Mouse (Mus musculus) kidney, adult 8-10 months (tissue): Measurements from ENCODE around the gene Cpvl.

Experiments used
- DNase-seq, 2 experiments: peaks; one replicate each; pipeline ENCODE4 v3.0.0; 2022

Gene Cpvl

DNA sequence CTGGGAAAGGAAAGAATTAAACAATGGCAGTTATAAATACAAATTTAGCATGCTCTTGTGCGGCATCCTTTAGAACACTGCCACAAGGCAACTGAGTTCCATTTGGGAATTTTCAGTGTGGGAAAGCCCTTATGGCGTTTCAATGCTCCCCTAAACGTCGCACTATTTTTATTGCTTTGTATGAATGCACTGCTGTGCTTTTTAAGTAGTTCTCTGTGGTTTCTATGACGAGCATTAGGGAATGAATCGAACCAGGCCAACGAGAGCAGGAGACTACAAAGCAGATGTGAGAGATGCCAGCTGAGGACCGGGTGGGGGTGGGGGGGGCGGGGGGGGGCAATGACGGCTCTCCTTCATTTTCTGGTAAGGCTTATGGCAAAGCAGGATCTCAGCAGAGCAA, 96.8 kb downstream of the Cpvl start:
- DNase-seq, result no peak

DNA sequence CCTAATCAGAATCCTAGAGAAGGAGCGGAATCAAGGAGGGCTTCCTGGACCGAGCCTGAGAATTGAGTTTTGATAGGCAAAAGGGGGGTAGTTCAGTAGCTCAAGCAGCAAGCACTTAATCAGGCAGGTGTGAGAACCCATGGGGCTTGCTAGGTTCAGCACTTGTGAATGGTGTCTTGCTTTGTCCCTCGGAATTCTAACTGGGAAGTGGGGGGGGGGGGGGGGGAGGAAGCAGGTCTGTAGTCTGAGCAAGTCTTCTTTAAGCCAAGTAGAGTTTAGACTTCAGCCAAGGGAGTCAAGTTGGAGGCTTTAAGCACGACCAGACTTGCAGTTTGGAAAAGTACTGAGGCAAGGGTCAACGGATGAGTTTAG, 97.2 kb downstream of the Cpvl start:
- no peak for DNase-seq

DNA sequence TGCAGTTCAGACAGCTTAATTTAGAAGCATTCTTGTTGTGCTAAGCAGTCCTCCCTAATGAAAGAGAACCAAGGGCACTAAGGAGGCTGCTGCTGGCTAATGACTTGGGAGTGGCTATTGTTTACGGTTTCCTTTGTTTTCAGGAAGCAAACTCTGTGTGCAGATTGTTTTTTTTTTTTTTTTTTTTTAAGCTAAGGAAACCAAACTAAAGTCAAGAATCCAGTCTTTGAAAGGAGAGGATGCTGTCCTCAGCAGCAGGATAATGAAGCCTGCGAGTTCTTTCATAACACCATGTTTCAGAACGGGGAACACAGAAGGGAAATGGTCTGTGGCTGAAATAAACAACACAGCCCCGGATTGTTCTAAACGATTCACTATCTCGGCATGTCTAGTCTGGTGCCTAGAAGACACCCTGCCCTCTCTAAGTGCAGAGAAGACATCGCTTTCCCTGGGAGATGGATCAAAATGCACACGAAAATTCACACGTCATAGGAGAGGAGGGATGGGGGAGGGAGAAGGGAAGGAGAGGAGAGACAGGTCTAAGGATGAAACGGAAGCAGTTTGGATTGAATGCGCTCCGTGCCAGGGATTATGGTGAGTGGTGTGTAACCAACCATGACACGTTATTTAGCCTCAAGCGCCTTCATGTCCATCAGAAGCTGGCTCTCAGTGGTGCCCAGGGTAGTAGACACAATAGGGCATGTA, 97.8 kb downstream of the Cpvl start:
- DNase-seq, result peak; percentile 5 to 6

DNA sequence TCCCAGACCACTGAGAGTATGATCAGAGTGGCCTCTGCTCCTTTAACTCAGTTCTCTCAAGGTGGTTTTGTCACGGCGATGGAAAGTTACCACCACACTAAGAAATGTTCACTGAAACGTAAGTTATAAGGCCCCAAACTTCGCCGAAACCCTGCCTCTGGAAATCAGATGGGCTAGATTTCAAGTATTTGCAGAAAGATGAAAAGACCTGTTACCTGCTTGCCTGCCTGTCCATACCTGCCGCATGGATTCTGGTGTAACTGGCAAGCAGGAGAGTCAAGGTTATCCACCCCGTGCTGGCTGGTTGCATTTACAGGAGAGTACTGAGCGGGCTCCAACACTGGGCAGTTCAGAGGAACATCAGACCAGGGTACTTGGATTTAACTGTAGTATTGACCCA, 98.9 kb downstream of the Cpvl start:
- DNase-seq, result no peak

DNA sequence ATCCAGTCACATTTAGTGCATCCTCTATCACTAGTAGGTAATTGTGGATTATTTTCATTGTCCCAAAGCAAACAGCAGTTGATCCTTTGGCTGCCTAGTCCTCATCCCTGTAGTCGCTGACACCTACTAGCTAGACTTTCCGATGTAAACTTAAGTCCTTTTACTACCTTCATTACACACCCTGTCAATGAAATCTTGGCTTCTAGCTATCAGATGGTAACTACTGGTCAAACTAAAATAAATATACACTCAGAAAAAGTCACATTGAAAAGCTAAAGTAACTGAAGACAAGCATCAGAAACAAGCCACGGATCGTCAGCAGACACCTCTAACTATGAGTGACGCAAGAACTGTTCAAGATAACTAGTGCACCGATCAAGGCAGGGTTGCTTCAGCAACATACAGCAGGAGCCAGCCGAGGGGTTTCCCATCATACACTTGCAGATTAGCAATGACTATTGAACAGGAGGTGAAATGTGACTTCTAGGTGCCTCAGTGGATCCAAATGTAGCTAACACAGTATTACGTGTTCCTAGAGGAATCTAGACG, 103.5 kb downstream of the Cpvl start:
- DNase-seq, result no peak

DNA sequence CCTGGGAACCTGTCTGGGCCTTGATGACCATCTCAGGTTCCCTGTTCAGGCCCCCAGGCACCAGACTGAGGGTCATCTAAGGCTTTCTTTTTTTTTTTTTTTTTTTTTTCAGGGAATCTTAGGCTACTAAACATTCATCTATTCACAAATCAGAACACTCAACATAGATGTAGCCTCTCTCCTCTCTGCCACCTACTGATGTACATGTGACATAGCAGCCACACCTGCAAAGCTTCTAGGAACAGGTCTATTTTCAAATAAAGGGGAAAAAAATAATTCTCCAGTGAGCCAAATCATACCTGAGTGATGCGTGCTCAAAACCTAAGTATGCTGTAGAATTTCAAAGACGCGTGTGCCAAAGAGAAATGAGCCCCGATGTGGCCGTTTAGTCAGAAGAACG, 106.6 kb downstream of the Cpvl start:
- DNase-seq, result no peak

DNA sequence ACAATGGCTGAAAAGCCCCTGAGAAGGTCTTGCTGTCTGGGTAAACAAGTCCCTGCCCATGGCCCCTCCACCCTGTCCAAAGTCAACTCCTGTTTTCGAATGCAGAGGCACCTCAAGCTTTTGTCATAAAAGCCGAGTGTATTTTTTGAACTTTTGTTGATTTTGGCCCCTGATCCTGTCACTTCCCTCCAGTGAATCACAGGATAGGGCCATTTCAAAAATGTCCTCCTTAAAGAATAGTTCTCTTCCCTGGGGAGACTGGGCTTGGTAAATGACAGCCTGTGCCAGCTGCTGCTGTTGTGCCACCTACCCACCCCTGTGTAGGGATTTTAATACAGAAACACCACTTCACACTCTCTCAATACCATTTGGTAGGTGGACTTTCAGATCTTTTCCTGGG, 115.5 kb downstream of the Cpvl start:
- no peak for DNase-seq

DNA sequence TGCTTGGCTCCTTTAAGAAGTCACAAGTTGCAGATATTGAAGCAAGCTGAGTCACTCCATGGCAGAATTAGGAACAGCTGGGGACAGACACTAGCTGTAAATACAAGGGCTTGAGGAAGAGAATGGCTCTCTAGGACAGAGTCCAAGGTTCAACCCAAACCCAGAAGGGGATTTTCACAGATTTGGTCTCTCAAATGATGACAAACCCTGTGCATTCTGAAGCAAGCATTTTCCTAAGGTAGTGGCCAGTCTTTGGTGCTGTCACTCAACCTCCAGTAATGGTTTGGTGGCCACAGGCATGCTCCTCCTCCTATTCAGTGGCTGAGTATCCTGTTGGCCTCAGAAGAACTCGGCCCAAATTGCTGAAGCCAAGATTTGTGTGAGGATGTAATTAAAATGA, 119.4 kb downstream of the Cpvl start:
- no peak for DNase-seq

DNA sequence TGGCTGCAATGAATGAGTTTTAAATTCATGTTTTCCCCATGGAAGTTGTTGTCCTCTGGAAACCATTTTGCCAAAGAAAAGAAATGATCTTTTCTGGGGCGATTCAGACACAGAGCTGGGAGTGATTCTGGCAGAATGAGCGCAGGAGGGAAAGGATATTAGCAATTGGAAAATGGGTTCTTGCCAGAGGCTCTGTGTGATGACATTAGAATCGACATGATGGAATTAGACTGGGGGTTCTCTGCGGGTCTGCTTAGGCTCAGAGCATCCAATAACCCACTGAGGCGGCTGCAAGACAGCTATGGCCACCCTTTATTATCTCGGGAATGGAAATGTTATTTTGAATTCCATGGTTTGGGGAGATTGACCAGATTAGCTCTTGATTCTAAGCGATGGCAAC, 120.6 kb downstream of the Cpvl start:
- DNase-seq, result no peak

DNA sequence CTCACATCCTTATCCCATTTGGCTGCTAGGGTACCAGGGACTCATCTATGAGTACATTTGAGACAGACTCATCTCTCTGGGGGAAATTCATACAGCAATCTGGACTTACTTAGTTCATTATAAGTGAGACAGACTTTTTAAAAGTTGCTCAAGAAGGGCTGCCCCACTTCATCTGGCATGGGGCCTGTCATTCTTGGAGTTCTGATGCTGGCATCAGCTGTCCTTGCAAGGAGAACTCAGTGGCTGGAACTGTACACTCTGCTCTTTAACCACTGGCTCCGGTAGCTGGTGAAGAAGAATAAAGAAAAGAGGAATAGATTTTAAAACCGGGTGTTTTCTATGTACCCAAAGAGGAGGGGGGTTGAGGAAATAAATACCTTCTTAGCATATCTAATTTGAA, 121.7 kb downstream of the Cpvl start:
- no peak for DNase-seq

DNA sequence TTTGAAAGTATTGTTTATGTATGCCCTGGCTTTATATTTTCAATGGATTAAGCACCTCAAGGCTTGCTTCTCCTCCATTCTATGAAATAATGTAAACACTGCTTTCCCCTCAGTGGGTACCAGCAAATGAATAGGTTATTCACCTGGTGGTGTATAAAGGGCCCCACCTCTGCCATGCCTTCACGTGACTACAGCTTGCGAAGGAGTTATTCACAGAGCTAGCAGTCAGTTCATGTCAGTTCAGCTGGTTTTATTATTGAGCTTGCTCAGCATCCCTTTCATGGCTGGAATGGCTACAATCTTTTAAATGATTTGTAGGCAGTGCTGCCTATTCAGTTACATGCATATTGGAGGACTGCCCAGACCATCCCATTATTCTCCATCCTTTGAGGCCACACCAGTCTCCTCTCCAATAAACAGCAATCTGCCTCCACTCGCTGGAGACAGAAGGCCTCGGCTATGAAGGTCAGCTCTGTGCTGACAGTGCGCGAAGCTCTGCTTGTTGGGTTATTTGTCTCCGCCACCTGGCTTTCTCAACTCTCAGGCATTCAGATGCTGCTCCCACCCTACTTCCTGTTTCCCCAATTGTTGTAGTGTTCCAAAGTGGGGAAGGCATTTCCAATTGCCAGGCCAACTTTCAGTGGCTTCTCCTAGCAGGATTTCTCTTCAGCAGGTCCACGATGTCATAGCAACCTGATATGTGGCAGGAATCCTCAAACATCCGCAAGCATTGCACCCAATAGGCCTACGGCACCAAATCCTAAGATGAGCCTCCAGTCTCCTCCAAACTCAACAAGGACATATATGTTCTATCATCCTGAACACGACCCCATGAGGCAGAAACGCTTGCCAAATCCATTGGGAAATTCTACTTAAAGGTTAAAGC, 123.3 kb downstream of the Cpvl start:
- DNase-seq, result no peak

DNA sequence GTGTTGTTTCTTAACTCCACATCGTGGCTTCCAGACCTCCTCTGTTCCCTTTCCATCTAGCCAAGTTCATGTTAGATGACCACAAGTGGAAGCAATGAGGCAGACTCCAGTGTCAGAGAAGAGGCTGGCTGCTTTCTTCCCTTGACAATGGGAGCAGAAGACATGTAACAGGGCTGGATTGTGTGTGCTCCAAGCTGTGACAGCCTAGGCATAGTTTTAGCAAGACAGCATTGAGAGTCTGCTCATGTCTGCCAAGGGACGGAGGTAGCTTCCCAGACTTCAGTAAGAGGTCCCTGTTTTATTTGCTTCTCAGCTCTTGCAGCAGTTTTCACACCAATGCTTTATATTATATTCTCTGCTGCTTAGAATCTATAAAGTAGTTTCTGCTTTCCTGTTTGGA, 124.2 kb downstream of the Cpvl start:
- no peak for DNase-seq

DNA sequence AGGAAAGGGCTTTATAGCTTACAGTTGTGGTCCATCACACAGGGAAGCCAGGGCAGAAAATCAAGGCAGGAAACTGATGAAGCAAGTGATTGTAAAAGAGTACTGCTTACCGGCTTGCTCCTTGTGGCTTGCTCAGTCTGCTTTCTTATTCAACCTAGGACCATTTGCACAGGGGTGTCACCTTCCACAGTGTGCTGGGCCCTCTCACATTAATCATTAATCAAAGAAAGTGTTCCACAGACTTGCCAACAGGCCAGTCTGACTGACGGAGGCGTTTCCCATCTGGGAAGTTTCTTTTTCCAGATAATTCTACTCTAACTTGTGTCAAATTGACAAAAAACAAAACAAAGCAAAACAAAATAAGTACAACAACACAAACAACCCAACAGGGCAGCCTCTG, 124.9 kb downstream of the Cpvl start:
- peak; percentile 9 to 22 for DNase-seq

DNA sequence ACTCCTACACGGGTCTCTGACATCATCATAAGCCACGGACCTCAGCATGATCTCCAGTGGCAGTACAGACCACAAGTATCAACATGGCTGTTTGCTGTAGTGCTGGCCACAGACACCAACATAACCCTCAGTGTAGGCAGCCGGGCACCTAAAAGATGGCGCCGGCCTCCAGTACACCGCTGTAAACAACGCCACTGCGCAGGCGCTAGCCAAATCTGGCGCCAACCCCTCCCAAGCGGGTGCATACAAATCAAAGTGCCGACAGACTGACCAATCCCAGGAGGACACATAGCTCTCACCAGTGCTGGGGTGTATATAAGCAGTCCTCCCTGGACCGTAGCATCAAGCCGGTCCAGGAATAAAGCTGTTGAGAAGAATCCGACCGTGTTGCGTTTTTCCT, 133.8 kb downstream of the Cpvl start:
- no peak for DNase-seq

DNA sequence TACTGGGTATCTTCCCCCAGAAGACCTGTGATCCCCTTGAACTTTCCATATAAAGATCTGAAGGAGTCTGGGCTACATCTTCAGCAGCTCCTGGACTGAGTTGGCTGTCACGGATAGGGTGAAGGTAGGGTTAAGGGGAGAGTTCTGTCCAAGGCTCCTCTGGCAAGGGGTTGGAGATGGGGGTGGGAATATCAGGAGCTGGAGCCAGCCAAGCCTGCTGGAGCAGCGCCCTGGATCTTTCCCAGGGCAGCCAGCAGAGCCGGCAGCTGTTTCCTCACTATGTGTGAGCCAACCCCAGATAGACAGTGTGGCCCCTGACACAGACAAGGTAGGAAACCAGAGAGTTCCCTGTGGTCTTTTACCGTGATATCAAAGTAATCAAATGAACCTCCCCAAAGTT, 153.3 kb downstream of the Cpvl start:
- DNase-seq, result no peak
